Mouse (Mus musculus) C2C12 (cell line): ENCODE data around the gene Capn10. TPM values are rescaled to one million over a fixed set of nuclear protein-coding genes. Genes with fewer than 3 reads are reported as not detected.
A peak's percentile ranks its signal among the peaks of the same experiment; 100 is the strongest.

Source experiments
- H3K27me3 ChIP-seq: one replicate; pipeline ENCODE4 v1.6.1; 2011; ENCODE audit not compliant: control insufficient read depth, insufficient read depth, insufficient read length
- H3K36me3 ChIP-seq: one replicate; pipeline ENCODE4 v1.6.1; 2011; ENCODE audit not compliant: control insufficient read depth, insufficient read depth
- H3K4me3 ChIP-seq: one replicate; pipeline ENCODE4 v1.5.1; 2011; ENCODE audit warnings: mild to moderate bottlenecking, control low read depth; ENCODE audit not compliant: poor library complexity, insufficient read depth, severe bottlenecking
- H3K79me2 ChIP-seq: one replicate; pipeline ENCODE4 v1.6.1; 2011; ENCODE audit not compliant: control insufficient read depth, insufficient read depth
- H3K79me3 ChIP-seq: one replicate; pipeline ENCODE4 v1.6.1; 2011; ENCODE audit warnings: low read depth, control low read depth
- H3ac ChIP-seq: one replicate; pipeline ENCODE3; 2011; ENCODE audit warnings: low read depth; ENCODE audit not compliant: control insufficient read depth, insufficient read length
- CEBPB ChIP-seq: IDR thresholded peaks from one replicate; pipeline ENCODE4 v1.6.1; 2011; ENCODE audit warnings: low read depth, mild to moderate bottlenecking, control low read depth, moderate library complexity
- CTCF ChIP-seq: IDR thresholded peaks from one replicate; pipeline ENCODE4 v1.5.1; 2011; ENCODE audit not compliant: control insufficient read depth, insufficient read depth, insufficient read length
- FOSL1 ChIP-seq: IDR thresholded peaks from one replicate; pipeline ENCODE4 v1.8.0; 2011; ENCODE audit warnings: mild to moderate bottlenecking, low read length; ENCODE audit not compliant: poor library complexity, insufficient read depth, severe bottlenecking
- MAX ChIP-seq: IDR thresholded peaks from one replicate; pipeline ENCODE4 v1.6.1; 2011; ENCODE audit warnings: mild to moderate bottlenecking, control low read depth
- MYOD1 ChIP-seq: IDR thresholded peaks from one replicate; pipeline ENCODE4 v1.6.1; 2011; ENCODE audit warnings: low read depth; ENCODE audit not compliant: control insufficient read depth, insufficient read length
- MYOG ChIP-seq: IDR thresholded peaks from one replicate; pipeline ENCODE4 v1.6.1; 2011; ENCODE audit not compliant: control insufficient read depth, insufficient read length; ENCODE audit errors: extremely low read depth
- USF1 ChIP-seq: IDR thresholded peaks from one replicate; pipeline ENCODE4 v1.6.1; 2011; ENCODE audit warnings: low read depth, mild to moderate bottlenecking, control low read depth, moderate library complexity
- long read RNA-seq, 2 experiments: library from polyadenylated mRNA; unstranded; transcript quantifications; one replicate each; pipeline ENCODE4 v2.0.0; 2019 to 2020
- polyA plus RNA-seq: library from polyadenylated mRNA; unstranded; fragments of >200 nt; fragmentation: generic; extraction: Trizol; gene quantifications from one replicate; pipeline ENCODE4 v1.2.1, GENCODE M21; 2012; ENCODE audit warnings: missing spikeins

The Capn10 gene
- polyA plus RNA-seq = 19.8 TPM
- long read RNA-seq, experiment 1, transcript Capn10-201 (12 exons, 2,902 nt) = major isoform, 14 of 24 reads
- long read RNA-seq, experiment 1, transcript Capn10-202 (4 exons, 1,268 nt) = minor isoform, 6 of 24 reads
- long read RNA-seq, experiment 1, partial matches to known transcripts = 3 of 24 reads
- long read RNA-seq, experiment 1, other reads (novel, unspliced or antisense) = 1 of 24 reads
- long read RNA-seq, experiment 2, transcript Capn10-201 (12 exons, 2,902 nt) = major isoform, 109 of 144 reads
- long read RNA-seq, experiment 2, transcript Capn10-202 (4 exons, 1,268 nt) = minor isoform, 10 of 144 reads
- long read RNA-seq, experiment 2, partial matches to known transcripts = 4 of 144 reads
- long read RNA-seq, experiment 2, other reads (novel, unspliced or antisense) = 21 of 144 reads

GRCm38 (mm10) chr1:92934182-92934827, at the start of gene Capn10:
Gene Capn10 (plus strand): TSS chr1:92934376.
- Histone ChIP-seq H3K4me3 (peak within 1 kb of the TSS; percentile 78), H3K79me2 (peaks cover 19% of the 10 kb centered on the region), H3K27me3 (no peaks in the 10 kb centered on the region), H3K36me3 (no peaks in the 10 kb centered on the region), H3ac (peak within 1 kb of the TSS; percentile 79), H3K79me3 (peaks cover 5% of the 10 kb centered on the region)
- TF ChIP-seq USF1 (peak; percentile 94), CTCF (no peak), MYOG (no peak), CEBPB (peak; percentile 39), FOSL1 (no peak), MYOD1 (no peak), MAX (peak; percentile 61)

- H3K79me3 ChIP-seq = no peaks in the 10 kb centered on the region
- H3K36me3 ChIP-seq = no peaks in the 10 kb centered on the region
- no peak overlapping the region for H3ac ChIP-seq
- TF ChIP-seq CEBPB (no peak), FOSL1 (no peak), USF1 (no peak), CTCF (no peak), MAX (no peak), MYOG (no peak), MYOD1 (no peak)
- no peaks in the 10 kb centered on the region for H3K79me2 ChIP-seq
- no peak overlapping the region for H3K4me3 ChIP-seq
- peaks cover 20% of the 10 kb centered on the region for H3K27me3 ChIP-seq
Observed at GRCm38 (mm10) chr1:92888901-92889655, 45.1 kb upstream of the Capn10 start.

- no peak overlapping the region for H3ac ChIP-seq
- H3K79me3 ChIP-seq = no peaks in the 10 kb centered on the region
- H3K4me3 ChIP-seq = no peak overlapping the region
- H3K27me3 ChIP-seq = no peaks in the 10 kb centered on the region
- TF ChIP-seq CTCF = no peak
- TF ChIP-seq USF1 = no peak
- TF ChIP-seq CEBPB = no peak
- no peak for TF ChIP-seq MAX
- TF ChIP-seq FOSL1 = no peak
- TF ChIP-seq MYOD1 = no peak
- no peak for TF ChIP-seq MYOG
- no peaks in the 10 kb centered on the region for H3K79me2 ChIP-seq
- no peaks in the 10 kb centered on the region for H3K36me3 ChIP-seq
Observed at GRCm38 (mm10) chr1:92892791-92893190, 41.4 kb upstream of the Capn10 start.

GRCm38 (mm10) chr1:92893896-92894295, 40.3 kb upstream of the Capn10 start:
- H3K79me3 ChIP-seq = no peaks in the 10 kb centered on the region
- no peak overlapping the region for H3ac ChIP-seq
- H3K27me3 ChIP-seq = no peaks in the 10 kb centered on the region
- no peak overlapping the region for H3K4me3 ChIP-seq
- TF ChIP-seq MAX (no peak), CEBPB (no peak), MYOG (no peak), CTCF (no peak)
- H3K36me3 ChIP-seq = no peaks in the 10 kb centered on the region
- no peaks in the 10 kb centered on the region for H3K79me2 ChIP-seq

- TF ChIP-seq CTCF = peak; percentile 91
- TF ChIP-seq CEBPB = no peak
- Histone ChIP-seq H3K4me3 (no peak overlapping the region), H3K27me3 (no peaks in the 10 kb centered on the region), H3K79me2 (no peaks in the 10 kb centered on the region), H3K36me3 (no peaks in the 10 kb centered on the region), H3ac (no peak overlapping the region), H3K79me3 (no peaks in the 10 kb centered on the region)
Observed at GRCm38 (mm10) chr1:92895089-92895488, 39.1 kb upstream of the Capn10 start.
